Mouse (Mus musculus): ENCODE data around the gene Tlr6. TPM values are rescaled to one million over a fixed set of nuclear protein-coding genes. Genes with fewer than 3 reads are reported as not detected.

Tlr6 gene
- polyA plus RNA-seq, 1 experiment from 2014 or later, result 0.66 TPM

GRCm38 (mm10) chr5:64905516-64906271 lies 54.2 kb downstream of the Tlr6 start:
- Histone ChIP-seq H3K9ac (no peak overlapping the region), H3K27me3 (ENCODE audit: insufficient read depth, low read length) (no peaks in the 10 kb centered on the region), H3K9me3 (ENCODE audit: low read depth, low read length) (no peaks in the 10 kb centered on the region; the same call in 1 of the 2 replicates), H3K4me3 (ENCODE audit: low read depth, low read length) (no peak overlapping the region), H3K4me1 (ENCODE audit: insufficient read depth) (no peaks in the 10 kb centered on the region), H3K4me2 (no peak overlapping the region), H3K27ac (ENCODE audit: low read depth) (no peak overlapping the region), H3K36me3 (ENCODE audit: insufficient read depth) (no peaks in the 10 kb centered on the region)
- no peak for TF ChIP-seq CTCF (IDR thresholded peaks at IDR 0.05; ENCODE audit: low read depth)
- ATAC-seq (ENCODE audit: insufficient read depth), result no peak
- WGBS, result 62% methylated on average over 14 of the region's 14 CpGs
- DNase-seq, result no peak

MicroRNAs within 50 kb of the gene (microRNA counts, 519-probe panel; counts per million panel counts)
- microRNA mmu-miR-574-3p, result 2,864 counts per million, percentile 54 among the panel's probes with 10 or more counts
- microRNA mmu-miR-574-5p, result 2,194 counts per million, percentile 31 among the panel's probes with 10 or more counts

Small RNA genes within 50 kb of the gene (microRNA-seq; reads per million reads assigned to microRNA genes)
- 233 reads per million, percentile 59 among the genes with 10 or more reads in this experiment for gene Mir574 (ENCODE audit: borderline number of aligned reads)

Other genes with a start within 250 kb of the Tlr6 start
- gene Klf3, start 156.7 kb downstream of the Tlr6 start, polyA plus RNA-seq (2014; fragmentation: Nextera tagmentation; extraction: Ambion mirVana), result 63.2 and 69.3 TPM in 2 replicates
- 0.51 and 0.70 TPM in 2 replicates for gene Tlr1, start 26.5 kb downstream of the Tlr6 start, polyA plus RNA-seq (2014; fragmentation: Nextera tagmentation; extraction: Ambion mirVana)
- gene Fam114a1, start 10.0 kb upstream of the Tlr6 start, polyA plus RNA-seq (2014; fragmentation: Nextera tagmentation; extraction: Ambion mirVana), result 47.3 and 47.4 TPM in 2 replicates
- gene Tmem156, start 132.0 kb upstream of the Tlr6 start, polyA plus RNA-seq (2014; fragmentation: Nextera tagmentation; extraction: Ambion mirVana), result 0.47 and 0.53 TPM in 2 replicates
- 30.7 and 31.8 TPM in 2 replicates for gene Klhl5, start 147.4 kb upstream of the Tlr6 start, polyA plus RNA-seq (2014; fragmentation: Nextera tagmentation; extraction: Ambion mirVana)
- 10.8 and 12.9 TPM in 2 replicates for gene Wdr19, start 239.6 kb upstream of the Tlr6 start, polyA plus RNA-seq (2014; fragmentation: Nextera tagmentation; extraction: Ambion mirVana)

Measured in lung, embryonic 14.5 days (tissue).